Mouse (Mus musculus): Measurements from ENCODE around the gene Gbe1. TPM values are rescaled to one million over a fixed set of nuclear protein-coding genes. Genes with fewer than 3 reads are reported as not detected.
A peak's percentile ranks its signal among the peaks of the same experiment; 100 is the strongest.

Gbe1 gene
- polyA plus RNA-seq, 1 experiment: 333 TPM

DNA sequence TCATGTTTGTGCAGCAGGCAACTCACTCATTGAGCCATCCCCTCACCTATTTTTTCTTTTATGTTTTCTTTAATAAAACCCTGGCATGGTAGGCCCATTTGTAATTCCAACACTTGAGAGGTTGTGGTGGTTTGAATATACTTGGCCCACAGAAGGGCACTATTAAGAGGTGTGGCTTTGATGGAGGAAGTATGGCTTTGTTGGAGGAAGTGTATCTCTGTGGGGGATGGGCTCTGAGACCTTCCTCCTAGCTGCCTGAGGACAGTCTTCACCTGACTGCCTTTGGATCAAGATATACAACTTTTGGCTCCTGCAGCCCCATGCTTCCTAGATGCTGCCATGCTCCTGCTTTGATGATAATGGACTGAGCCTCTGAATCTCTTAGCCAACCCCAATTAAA lies 21.7 kb downstream of the Gbe1 start:
- no peak overlapping the region for H3K4me3 ChIP-seq (ENCODE audit: insufficient read depth, low read depth, low read length)
- 0 out of 2 replicates have a peak overlapping the region, but pooled peaks have one; percentile 20 for H3K27ac ChIP-seq (replicated peaks; ENCODE audit: low read depth, low read length)
- peaks cover 5% of the 10 kb centered on the region for H3K4me1 ChIP-seq (ENCODE audit: control insufficient read depth, insufficient read depth, insufficient read length, low read length)

- Histone ChIP-seq H3K4me1 (ENCODE audit: control insufficient read depth, insufficient read depth, insufficient read length, low read length) (peaks cover 10% of the 10 kb centered on the region), H3K4me3 (ENCODE audit: insufficient read depth, low read depth, low read length) (no peak overlapping the region), H3K27ac (replicated peaks; ENCODE audit: low read depth, low read length) (no peak overlapping the region)
Observed at GRCm38 (mm10) chr16:70337661-70338060, 23.9 kb downstream of the Gbe1 start.

- H3K4me3 ChIP-seq (ENCODE audit: insufficient read depth, low read depth, low read length): no peak overlapping the region
- H3K4me1 ChIP-seq (ENCODE audit: control insufficient read depth, insufficient read depth, insufficient read length, low read length): peaks cover 7% of the 10 kb centered on the region
- H3K27ac ChIP-seq (replicated peaks; ENCODE audit: low read depth, low read length): no peak overlapping the region
Observed at GRCm38 (mm10) chr16:70344496-70344895, 30.7 kb downstream of the Gbe1 start.

GRCm38 (mm10) chr16:70345607-70346006 lies 31.9 kb downstream of the Gbe1 start:
- Histone ChIP-seq H3K27ac (replicated peaks; ENCODE audit: low read depth, low read length) (no peak overlapping the region), H3K4me1 (ENCODE audit: control insufficient read depth, insufficient read depth, insufficient read length, low read length) (peaks cover 4% of the 10 kb centered on the region), H3K4me3 (ENCODE audit: insufficient read depth, low read depth, low read length) (no peak overlapping the region)

GRCm38 (mm10) chr16:70350011-70350410 lies 36.3 kb downstream of the Gbe1 start:
- Histone ChIP-seq H3K4me1 (ENCODE audit: control insufficient read depth, insufficient read depth, insufficient read length, low read length) (peaks cover 2% of the 10 kb centered on the region), H3K4me3 (ENCODE audit: insufficient read depth, low read depth, low read length) (no peak overlapping the region), H3K27ac (replicated peaks; ENCODE audit: low read depth, low read length) (no peak overlapping the region)

GRCm38 (mm10) chr16:70351641-70352280 lies 38.0 kb downstream of the Gbe1 start:
- H3K4me3 ChIP-seq (ENCODE audit: insufficient read depth, low read depth, low read length): no peak overlapping the region
- H3K27ac ChIP-seq (replicated peaks; ENCODE audit: low read depth, low read length): peak overlapping the region; percentile 91
- peaks cover 2% of the 10 kb centered on the region for H3K4me1 ChIP-seq (ENCODE audit: control insufficient read depth, insufficient read depth, insufficient read length, low read length)

- H3K27ac ChIP-seq (replicated peaks; ENCODE audit: low read depth, low read length): no peak overlapping the region
- H3K4me3 ChIP-seq (ENCODE audit: insufficient read depth, low read depth, low read length): no peak overlapping the region
- H3K4me1 ChIP-seq (ENCODE audit: control insufficient read depth, insufficient read depth, insufficient read length, low read length): peaks cover 2% of the 10 kb centered on the region
Observed at GRCm38 (mm10) chr16:70352571-70352970, 38.8 kb downstream of the Gbe1 start.

DNA sequence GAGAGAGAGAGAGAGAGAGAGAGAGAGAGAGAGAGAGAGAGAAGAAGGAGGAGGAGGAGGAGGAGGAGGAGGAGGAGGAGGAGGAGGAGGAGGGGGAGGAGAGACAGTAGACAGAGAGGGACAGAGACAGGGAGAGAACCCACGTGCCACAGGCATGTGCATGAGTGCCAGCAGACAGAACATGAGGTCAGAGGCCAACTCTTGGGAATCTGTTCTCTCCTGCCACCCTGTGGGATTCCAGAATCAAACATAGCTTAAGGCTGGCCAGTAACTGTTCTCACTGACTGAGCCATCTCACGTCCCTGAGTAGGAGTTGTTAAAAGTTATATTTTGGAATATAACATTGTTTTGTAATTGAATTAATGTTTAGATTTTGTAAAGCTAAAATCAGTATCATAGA lies 39.3 kb downstream of the Gbe1 start:
- no peak overlapping the region for H3K27ac ChIP-seq (replicated peaks; ENCODE audit: low read depth, low read length)
- peaks cover 2% of the 10 kb centered on the region for H3K4me1 ChIP-seq (ENCODE audit: control insufficient read depth, insufficient read depth, insufficient read length, low read length)
- no peak overlapping the region for H3K4me3 ChIP-seq (ENCODE audit: insufficient read depth, low read depth, low read length)

DNA sequence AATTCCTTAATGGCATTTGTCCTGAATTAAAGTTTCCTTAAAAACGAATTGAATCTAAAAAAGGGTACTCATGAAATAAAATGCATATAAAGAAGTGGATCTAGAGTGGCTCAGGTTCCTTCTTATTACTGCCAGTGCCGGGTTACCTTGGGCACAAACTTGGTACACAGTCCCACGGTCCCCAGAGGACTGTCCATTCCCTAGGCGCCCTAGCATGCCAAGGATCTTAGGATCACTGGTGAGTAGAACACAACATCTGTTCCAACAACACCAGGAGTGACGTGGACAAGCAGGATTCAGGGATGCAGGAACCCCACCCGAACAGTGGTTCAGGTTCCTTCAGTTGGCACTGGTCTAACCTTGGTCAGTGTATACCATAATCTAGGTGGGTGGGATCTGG lies 44.6 kb downstream of the Gbe1 start:
- peak overlapping the region; percentile 34; the same call in 1 of the 2 replicates for H3K27ac ChIP-seq (replicated peaks; ENCODE audit: low read depth, low read length)
- no peaks in the 10 kb centered on the region; the same call in 1 of the 2 replicates for H3K4me1 ChIP-seq (ENCODE audit: control insufficient read depth, insufficient read depth, insufficient read length, low read length)
- no peak overlapping the region for H3K4me3 ChIP-seq (ENCODE audit: insufficient read depth, low read depth, low read length)

GRCm38 (mm10) chr16:70365229-70365628 lies 51.5 kb downstream of the Gbe1 start:
- H3K4me3 ChIP-seq (ENCODE audit: insufficient read depth, low read depth, low read length): no peak overlapping the region
- H3K4me1 ChIP-seq (ENCODE audit: control insufficient read depth, insufficient read depth, insufficient read length, low read length): no peaks in the 10 kb centered on the region
- no peak overlapping the region for H3K27ac ChIP-seq (replicated peaks; ENCODE audit: low read depth, low read length)

DNA sequence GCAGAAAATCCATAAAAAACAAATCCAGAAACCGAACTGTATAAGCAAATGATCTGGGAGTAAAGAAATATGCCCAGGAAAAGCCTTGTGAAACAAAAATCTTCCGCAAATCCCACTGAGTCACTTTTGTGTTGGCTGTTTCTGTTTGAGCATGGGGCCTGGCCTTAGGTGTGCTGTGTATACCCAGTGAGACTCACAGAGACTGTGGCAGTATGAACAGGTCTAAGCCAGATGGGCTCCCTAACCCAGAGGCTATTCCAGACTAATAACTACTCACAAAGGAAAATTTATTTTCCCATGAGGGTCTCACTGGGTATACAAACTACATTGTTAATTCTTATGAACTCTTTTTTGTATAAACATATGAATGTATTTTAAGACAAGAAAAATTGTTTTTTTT lies 67.3 kb downstream of the Gbe1 start:
- H3K27ac ChIP-seq (replicated peaks; ENCODE audit: low read depth, low read length): no peak overlapping the region
- no peak overlapping the region for H3K4me3 ChIP-seq (ENCODE audit: insufficient read depth, low read depth, low read length)
- H3K4me1 ChIP-seq (ENCODE audit: control insufficient read depth, insufficient read depth, insufficient read length, low read length): no peaks in the 10 kb centered on the region

GRCm38 (mm10) chr16:70385494-70385893 lies 71.7 kb downstream of the Gbe1 start:
- Histone ChIP-seq H3K4me1 (ENCODE audit: control insufficient read depth, insufficient read depth, insufficient read length, low read length) (no peaks in the 10 kb centered on the region), H3K27ac (replicated peaks; ENCODE audit: low read depth, low read length) (no peak overlapping the region), H3K4me3 (ENCODE audit: insufficient read depth, low read depth, low read length) (no peak overlapping the region)

- no peak overlapping the region for H3K27ac ChIP-seq (replicated peaks; ENCODE audit: low read depth, low read length)
- H3K4me3 ChIP-seq (ENCODE audit: insufficient read depth, low read depth, low read length): no peak overlapping the region
Observed at GRCm38 (mm10) chr16:70387385-70387784, 73.6 kb downstream of the Gbe1 start.

DNA sequence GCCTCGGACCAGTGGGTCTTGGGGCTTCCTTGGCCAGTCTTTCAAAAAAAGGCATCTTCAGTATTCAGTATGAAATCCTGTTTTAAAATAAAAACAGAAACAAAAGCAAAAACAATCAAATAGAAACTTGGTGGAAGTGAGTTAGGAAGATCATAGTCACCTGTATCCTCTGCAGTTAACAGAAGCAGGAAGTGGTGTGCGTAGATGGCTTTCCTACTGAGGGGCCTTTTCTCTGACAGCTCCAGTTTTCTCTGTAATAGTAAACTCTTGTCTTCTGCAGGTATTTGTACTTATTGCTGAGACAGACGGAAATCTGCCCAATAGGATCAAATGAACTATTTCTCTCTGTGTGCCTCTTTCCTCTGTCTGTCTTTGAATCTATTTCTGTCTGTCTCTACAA lies 81.5 kb downstream of the Gbe1 start:
- H3K27ac ChIP-seq (replicated peaks; ENCODE audit: low read depth, low read length): no peak overlapping the region

More at GRCm38 (mm10) chr16:70387385-70387784, 73.6 kb downstream of the Gbe1 start:
- H3K4me1 ChIP-seq (ENCODE audit: control insufficient read depth, insufficient read depth, insufficient read length, low read length): no peaks in the 10 kb centered on the region

DNA sequence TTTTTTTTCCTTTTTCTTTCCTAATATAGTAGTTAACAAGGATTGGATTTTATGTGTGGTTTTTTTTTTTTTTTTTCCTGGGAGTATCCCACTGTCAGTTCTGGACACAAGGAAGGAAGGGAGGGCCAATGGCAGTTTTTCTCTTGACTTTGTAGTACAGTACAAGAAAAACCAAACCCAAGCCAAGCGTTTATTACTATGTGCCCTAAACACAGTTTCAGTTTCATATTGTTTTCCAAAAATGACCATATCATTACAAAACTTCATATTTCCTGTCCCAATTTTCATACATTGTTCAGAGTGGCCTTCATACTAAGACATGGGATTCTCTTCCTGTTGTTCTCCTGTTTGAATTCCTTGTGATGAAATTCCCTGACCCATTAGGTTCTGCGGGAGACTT lies 94.0 kb downstream of the Gbe1 start:
- no peak overlapping the region for H3K4me3 ChIP-seq (ENCODE audit: insufficient read depth, low read depth, low read length)
- no peak overlapping the region for H3K27ac ChIP-seq (replicated peaks; ENCODE audit: low read depth, low read length)
- H3K4me1 ChIP-seq (ENCODE audit: control insufficient read depth, insufficient read depth, insufficient read length, low read length): peaks cover 8% of the 10 kb centered on the region; the same call in 1 of the 2 replicates

More for the DNA sequence above, 81.5 kb downstream of the Gbe1 start:
- no peaks in the 10 kb centered on the region for H3K4me1 ChIP-seq (ENCODE audit: control insufficient read depth, insufficient read depth, insufficient read length, low read length)
- no peak overlapping the region for H3K4me3 ChIP-seq (ENCODE audit: insufficient read depth, low read depth, low read length)

DNA sequence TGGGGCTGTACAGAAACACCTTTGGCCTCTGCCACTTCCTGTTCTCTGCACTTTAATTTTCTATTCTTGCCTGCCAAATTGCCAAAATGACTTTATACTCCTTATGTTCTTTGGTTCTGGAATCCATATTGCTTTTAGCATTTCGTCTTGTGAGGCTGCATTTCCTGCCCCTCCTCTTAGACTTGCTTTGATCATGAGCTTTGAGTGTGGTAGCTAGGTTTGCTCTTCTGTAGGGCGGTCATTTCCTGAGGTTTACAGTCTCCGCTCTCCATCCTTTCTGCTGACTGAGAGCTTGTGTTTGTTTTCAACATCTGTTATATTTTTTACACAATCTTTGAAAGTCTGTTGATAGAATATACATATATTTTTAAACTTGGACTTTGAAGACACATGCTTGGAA lies 107.3 kb downstream of the Gbe1 start:
- Histone ChIP-seq H3K27ac (replicated peaks; ENCODE audit: low read depth, low read length) (no peak overlapping the region), H3K4me1 (ENCODE audit: control insufficient read depth, insufficient read depth, insufficient read length, low read length) (no peaks in the 10 kb centered on the region), H3K4me3 (ENCODE audit: insufficient read depth, low read depth, low read length) (no peak overlapping the region)
